Mouse (Mus musculus) cerebellum, adult 2 months (tissue): ENCODE data around the gene Mrps21.

Source experiments
- CTCF ChIP-seq: fragments of 200-500 bp; IDR thresholded peaks from 2 replicates; pipeline ENCODE4 v1.5.1; 2011; ENCODE audit warnings: low read depth, mild to moderate bottlenecking, control low read depth, low read length, moderate library complexity, borderline replicate concordance; ENCODE audit not compliant: insufficient read depth
- POLR2A ChIP-seq: fragments of 200-500 bp; IDR thresholded peaks from 2 replicates; pipeline ENCODE4 v1.6.1; 2011; ENCODE audit warnings: low read length, control low read depth, borderline replicate concordance; ENCODE audit not compliant: insufficient read depth

GRCm38 (mm10) chr3:95850611-95851010 lies 20.7 kb downstream of the Mrps21 start:
- no peak for TF ChIP-seq CTCF
- TF ChIP-seq POLR2A: no peak
